Mouse (Mus musculus) lung, postnatal 0 days (tissue): ENCODE measurements around the gene Fchsd2.

Source experiments
- CTCF ChIP-seq: IDR thresholded peaks from 2 replicates; pipeline ENCODE4 v1.5.1; 2016; ENCODE audit warnings: antibody characterized with exemption, mild to moderate bottlenecking
- EP300 ChIP-seq: IDR thresholded peaks from 2 replicates; pipeline ENCODE4 v1.6.1; 2016; ENCODE audit warnings: antibody characterized with exemption, mild to moderate bottlenecking, control low read depth

DNA sequence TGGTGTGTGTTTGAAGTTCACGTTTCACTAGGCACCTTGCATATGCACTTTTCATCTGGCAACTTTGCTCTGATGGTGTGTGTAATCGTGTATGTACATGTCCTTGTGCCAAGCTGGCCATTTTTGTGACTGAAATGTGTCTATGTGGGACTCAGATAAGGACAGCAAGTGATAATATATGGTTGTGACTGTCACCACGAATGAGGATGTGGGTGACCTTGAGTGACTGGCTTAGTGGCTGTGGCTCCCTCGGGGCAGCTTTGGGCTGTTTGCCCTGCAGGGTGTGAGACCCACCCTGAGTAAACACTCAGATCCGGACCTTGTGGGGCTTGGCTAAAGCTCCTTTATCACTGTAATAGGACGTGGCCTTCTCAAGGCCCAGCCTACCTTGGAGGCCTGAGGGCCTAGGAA is 223.9 kb downstream of the Fchsd2 start:
- TF ChIP-seq CTCF: no peak
- no peak for TF ChIP-seq EP300
